Mouse (Mus musculus) ES-Bruce4 (cell line): Measurements from ENCODE around the gene Olfr159.

ENCODE experiments used
- CTCF ChIP-seq: IDR thresholded peaks from one replicate; pipeline ENCODE4 v1.8.1; 2011; ENCODE audit warnings: low read depth, low read length
- EP300 ChIP-seq: IDR thresholded peaks from 2 replicates; pipeline ENCODE4 v1.6.1; 2011; ENCODE audit warnings: low read depth, low read length; ENCODE audit not compliant: insufficient read depth
- POLR2A ChIP-seq: IDR thresholded peaks from one replicate; pipeline ENCODE4 v1.8.1; 2011; ENCODE audit warnings: low read length; ENCODE audit not compliant: insufficient read depth

GRCm38 (mm10) chr4:43729126-43729525 is 41.7 kb downstream of the Olfr159 start:
- TF ChIP-seq EP300 (no peak), CTCF (no peak), POLR2A (no peak)
